Mouse (Mus musculus): Measurements from ENCODE around the gene Vmn1r198.
A peak's percentile ranks its signal among the peaks of the same experiment; 100 is the strongest.
"Not testable (repeated sequence)": the region's sequence is repeated elsewhere in the genome, so short reads cannot be mapped to it uniquely, and the experiment has no call there.

The Vmn1r198 gene

DNA sequence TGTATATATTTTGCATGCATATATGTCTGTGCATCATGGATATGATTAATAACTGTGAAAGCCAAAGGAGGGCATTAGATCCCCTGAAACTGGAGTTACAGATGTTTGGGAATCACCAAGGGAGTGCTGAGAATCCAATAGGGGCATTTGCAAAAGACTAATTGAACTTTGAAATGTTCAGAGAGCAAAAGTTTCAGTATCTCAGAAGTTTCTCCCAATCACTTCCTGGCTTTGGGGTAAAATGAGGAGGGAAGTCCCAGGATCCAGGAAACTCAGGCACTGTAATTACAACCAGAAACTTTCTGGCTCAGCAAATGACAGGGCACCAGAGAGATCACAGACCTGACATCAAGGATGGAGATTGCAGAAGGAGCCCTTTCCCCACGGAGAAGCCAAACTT is at the start of gene Vmn1r198:
Gene Vmn1r198 (plus strand): TSS at position 301 of the 400 bp plus-strand sequence.
- no peak for DNase-seq (ENCODE audit: low spot score)

DNA sequence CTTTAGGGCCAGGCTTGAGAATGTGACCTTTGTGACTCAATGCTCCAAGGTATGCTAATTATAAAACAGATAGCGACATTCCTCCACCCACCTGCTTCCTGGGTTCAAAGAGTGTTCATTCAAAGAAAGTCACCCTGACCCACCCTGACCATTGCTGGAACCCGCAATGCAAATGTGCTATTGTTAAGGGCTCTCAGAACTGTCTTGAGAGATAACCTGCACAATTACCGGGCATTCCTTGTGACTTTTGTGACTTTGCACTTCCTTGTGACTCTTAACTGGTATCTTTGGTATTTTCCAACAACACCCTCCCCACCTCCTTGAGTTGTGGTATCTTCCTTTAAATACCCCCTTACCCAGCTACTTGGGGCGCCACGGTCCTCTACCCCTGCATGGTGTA is 42.1 kb upstream of the Vmn1r198 start:
- DNase-seq (ENCODE audit: low spot score) = not testable (repeated sequence)

DNA sequence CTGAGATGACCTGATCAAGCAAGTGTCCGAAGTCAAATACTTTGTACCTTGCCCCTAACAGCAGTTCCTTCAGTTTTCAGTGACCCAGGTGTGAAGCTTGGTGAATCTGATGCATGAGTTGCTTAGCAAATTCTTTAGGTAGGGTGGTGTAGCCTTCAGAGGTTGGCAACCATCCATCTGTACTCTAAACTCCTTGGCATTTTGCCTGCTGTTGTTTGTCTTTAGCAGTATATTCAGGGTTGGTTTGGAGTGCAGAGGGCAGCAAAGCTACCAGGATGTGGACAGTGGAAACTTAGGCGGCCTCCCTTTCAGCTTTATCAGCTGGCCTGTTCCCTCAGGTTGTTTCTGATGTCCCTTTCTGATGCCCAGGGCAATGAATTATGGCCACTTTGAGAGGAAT is 34.8 kb upstream of the Vmn1r198 start:
- DNase-seq (ENCODE audit: low spot score) = no peak

DNA sequence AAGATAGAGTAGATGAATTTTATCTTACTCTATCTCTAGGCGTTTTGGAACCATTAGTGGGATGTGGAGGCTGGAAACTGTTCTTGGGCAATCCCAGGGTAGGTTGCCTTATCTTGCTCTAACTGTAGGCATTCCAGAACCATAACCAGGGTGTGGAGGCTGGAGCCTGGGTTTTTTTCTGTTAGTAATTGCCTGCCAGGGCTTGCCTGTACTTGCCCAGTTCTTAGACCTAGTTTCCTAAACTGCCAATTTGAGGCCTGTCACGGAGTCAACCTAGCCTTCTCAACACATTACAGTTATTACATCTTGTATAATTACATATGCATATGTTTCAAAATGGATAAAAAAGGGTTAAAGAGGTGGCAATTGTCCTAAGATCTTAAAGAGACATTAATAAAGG is 32.8 kb upstream of the Vmn1r198 start:
- no peak for DNase-seq (ENCODE audit: low spot score)

DNA sequence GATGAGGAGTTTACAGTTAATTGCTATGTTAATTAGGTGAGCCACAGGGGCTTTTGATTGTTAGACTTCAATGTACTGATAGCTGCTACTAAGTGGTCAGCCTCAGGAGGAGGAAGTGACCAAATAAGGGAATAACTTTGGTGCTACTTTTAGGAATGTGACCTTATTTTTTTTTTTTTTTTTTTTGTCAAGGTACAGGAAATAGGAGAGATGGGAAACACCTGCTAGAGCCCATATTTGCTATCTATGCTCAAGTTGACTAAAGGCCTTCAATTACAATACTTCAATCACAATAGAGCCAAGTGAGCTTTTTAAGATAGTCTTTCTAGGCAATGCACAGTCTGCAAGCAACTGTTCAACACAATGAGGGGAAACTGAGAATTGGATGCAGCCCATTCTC is 30.1 kb upstream of the Vmn1r198 start:
- DNase-seq (ENCODE audit: low spot score) = no peak

DNA sequence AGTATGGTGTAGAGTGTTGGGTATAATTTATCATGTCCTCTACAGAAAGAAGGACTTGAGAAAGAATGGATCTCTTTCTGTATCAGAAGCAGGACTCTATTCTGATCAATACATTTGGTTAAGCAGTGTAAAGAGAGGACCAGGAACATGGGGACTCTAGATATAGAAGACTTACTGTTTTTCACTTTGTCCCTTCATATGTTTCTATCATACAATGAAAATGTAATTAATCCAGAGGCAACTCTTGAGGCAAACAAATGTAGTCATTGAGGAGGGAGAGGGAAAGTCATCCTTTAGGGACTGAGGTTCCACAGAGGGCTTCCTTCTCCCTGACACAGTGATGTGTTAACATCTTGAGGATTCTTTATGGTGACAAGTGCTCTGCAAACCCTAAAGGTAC is 25.9 kb upstream of the Vmn1r198 start, which contains the start of gene Vmn1r197:
Gene Vmn1r197 (plus strand): TSS at position 301 of the 400 bp plus-strand sequence.
- DNase-seq (ENCODE audit: low spot score) = no peak

DNA sequence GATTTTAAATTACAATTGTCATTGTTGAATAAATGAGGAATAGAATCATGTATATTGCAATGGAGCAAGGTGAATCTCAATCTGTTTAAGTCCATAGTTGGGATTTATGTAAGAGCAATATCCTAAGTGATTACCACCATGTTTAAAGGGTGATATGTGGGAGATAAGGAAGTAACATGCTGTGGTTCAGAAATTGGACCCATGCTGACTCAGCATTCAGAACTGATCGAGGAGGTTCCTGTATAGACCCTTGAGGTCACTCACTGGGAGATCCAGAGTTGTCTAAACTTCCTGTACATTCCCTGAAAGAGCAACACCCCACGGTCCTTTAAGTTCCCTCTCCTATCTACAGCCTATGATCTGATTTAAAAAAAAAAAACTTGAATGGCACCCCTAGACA is 16.9 kb upstream of the Vmn1r198 start:
- no peak for DNase-seq (ENCODE audit: low spot score)

DNA sequence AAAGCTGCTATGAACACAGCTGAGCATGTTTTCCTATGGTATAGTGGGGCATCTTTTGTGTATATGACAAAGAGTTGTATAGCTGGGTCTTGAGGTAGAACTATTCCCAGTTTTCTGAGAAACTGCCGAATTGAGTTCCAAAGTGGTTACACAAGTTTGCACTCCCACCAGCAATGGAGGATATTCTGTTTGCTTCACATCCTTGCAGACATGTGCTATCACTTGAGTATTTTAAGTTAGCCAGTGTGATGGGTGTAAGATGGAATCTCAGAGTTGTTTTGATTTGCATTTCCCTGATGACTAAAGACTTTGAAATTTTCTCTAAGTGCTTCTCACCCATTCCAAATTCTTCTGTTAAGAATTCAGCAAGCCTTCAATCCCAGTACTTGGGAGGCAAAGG is 14.6 kb upstream of the Vmn1r198 start:
- DNase-seq (ENCODE audit: low spot score) = no peak

DNA sequence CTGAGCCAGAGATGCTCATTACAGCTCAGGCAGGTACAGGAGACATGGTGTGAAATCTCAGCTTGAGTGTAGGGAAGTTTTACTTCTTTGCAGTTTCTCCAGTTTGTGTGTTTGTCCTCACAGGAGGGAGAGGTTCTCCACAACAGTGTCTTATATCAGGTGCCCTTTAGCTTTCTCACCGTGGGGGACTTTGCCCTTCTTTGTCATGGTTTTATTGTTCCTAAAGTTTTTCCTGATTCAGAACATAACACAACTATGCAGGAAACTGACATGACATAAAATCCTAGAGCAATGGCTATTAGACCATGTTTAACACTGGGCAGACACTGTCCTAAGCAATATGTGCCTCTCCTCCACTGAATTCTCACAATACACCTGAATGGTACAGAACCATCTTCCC is 649 bp downstream of the Vmn1r198 start:
- DNase-seq (ENCODE audit: low spot score) = no peak

DNA sequence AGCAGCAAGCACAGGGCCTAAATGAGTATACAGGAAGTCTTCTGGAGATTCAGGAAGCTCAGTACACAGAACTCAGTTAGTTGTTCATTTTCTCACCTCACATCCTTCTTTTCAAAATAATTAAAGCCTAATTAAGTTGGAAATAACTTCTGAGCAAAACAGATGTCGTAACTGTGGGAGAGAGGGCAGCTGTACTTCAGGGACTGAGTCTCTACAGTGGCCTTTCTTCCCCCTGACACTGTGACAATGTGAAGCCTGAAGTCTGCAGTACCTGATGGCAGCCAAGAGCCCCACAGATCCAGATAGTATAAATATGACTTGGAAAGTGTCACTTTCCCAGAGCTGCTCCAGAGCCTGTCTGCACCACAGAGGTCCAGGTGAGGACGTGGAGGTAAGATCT is 29.4 kb downstream of the Vmn1r198 start, which contains the start of gene Vmn1r199:
Gene Vmn1r199 (plus strand): TSS at position 301 of the 400 bp plus-strand sequence.
- no peak for DNase-seq (ENCODE audit: low spot score)

DNA sequence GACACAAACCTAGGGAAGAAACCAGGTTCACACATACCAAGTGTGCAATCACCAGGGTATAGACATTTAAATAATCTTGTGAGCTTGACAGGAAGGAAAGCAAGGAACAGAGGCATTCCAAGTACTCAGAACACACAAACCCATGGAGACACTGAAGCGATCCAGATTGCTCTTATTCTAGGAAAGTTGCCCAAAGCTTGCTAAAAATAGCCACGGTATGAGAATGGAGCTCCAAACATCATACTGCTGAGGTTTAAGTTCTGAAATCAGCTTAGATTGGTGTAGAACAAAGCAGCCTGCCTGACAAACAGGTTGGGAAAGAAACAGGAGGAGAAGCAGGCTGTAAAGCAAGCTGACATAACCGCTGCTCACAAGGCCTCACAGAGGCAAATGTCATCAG is 31.0 kb downstream of the Vmn1r198 start:
- not testable (repeated sequence) for DNase-seq (ENCODE audit: low spot score)

DNA sequence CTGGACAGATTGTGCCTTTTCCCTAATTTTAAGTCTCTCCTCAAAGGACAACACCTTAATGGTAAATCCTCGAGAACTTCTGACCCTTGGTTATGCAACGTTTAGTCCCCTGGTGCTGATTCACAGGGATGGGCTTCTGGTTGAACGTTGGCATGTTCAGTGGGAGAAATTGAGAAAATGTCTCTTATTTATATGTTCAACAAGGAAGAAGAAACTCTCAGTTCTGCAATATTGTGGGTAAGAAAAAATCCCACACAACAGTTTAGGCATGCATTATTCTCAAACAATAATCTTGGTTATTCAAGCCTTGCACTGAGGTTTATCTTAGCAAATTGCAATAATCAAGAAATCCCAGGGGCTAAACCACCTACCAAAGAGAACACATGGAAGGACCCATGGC is 33.2 kb downstream of the Vmn1r198 start:
- DNase-seq (ENCODE audit: low spot score) = no peak

DNA sequence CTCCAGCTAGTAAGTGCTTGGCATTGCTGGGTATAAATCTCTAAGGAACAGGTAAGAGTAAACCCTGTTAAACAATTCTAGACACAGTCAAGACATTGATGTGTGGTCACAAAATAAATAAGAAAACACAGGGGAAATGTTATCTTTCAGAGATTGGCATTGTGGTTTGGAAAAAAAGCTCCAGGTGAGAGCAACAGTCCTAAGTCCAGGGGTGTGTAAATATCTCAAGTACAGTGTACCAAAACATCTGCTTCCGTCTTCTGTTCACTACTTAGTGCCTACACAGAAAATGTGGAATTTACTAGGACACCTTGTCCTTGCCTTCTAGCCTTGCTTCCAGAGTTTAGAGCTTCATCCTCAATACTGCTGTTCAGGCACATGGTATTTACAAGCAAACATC is 36.9 kb downstream of the Vmn1r198 start:
- no peak for DNase-seq (ENCODE audit: low spot score)

DNA sequence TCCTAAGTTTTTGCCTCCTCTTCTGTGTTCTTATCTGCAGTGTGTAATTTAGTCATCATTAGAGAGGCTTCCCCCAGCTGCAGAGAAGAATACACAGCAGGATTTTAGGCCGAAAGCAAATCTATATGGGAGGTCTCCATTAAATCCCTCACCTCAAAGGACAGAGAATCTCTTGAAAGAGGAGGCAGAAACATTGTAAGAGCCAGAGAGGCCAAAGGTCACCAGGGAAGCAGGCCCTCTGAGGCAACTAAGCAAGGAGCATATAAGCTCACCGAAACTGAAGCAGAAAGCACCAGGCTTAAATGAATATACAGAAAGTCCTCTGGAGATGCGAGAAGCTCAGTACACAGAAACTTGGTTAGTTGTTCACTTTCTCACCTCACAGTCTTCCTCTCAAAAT is 39.9 kb downstream of the Vmn1r198 start, which contains the start of gene Vmn1r200:
Gene Vmn1r200 (plus strand): TSS at position 301 of the 400 bp plus-strand sequence.
- DNase-seq (ENCODE audit: low spot score) = peak; percentile 6

DNA sequence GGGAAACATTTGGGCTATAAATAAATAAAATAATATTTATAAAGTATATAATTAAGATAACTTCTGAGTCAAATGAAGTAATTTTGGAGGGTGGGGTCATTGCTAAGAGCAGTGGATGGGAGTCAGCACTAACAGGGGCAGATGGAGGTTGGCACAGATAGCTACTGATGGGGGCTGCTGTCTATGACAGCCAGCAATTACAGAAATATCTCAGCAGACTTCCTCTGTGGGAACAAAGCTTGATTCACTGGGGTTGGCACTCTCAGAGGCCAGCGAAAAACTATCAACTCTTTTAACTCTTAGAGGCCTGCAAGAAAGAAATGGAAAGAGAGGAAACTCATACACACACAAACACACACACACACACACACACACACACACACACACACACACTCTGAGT is 52.8 kb downstream of the Vmn1r198 start:
- no peak for DNase-seq (ENCODE audit: low spot score)

All from yolk sac, embryonic 10.5 days (tissue).